Mouse (Mus musculus): ENCODE results near the gene Hoxb2. TPM values are rescaled to one million over a fixed set of nuclear protein-coding genes. Genes with fewer than 3 reads are reported as not detected.

Gene Hoxb2
- total RNA-seq, 2 experiments from 2014 or later = 16.3 to 16.7 TPM

DNA sequence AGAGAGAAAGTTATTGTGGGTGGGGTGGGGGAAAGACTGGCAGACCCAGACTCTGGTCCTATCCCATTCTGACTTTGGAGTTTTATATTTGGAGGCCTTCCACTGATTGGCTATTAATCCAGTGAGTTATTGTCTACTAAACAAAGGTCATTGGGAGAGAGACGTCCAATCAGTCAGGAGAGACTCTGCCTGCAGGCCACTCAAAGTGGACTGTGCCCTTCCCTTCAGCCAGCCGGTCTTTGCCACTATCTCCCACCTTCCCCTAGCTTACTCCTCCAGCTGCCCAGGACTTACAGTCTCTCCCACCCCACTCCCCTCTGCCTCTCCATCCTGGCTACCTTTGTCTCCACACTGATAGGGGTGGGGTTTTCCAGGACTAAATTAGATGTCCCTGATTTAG is 13.7 kb upstream of the Hoxb2 start:
- DNase-seq = peak; percentile 44

DNA sequence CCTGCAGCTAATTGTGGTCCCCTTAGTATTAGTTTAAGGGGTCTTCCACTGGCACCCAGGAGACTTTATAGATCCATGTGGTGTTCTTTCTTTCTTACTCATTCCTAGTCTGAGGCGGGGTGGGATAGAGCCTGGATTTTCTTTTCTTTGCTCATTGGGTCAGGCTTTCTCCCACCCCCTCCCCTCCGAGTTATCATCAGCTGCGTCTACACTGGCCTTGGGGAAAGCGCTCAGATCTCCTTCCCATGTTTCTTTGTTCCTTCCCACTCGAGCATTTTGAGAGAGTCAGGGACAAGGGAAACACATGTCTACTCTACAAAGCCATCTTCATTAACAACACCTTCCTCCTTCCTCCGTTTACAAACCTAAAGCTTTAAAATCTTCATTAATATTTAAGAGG is 13.3 kb upstream of the Hoxb2 start:
- peak; percentile 43 for DNase-seq

DNA sequence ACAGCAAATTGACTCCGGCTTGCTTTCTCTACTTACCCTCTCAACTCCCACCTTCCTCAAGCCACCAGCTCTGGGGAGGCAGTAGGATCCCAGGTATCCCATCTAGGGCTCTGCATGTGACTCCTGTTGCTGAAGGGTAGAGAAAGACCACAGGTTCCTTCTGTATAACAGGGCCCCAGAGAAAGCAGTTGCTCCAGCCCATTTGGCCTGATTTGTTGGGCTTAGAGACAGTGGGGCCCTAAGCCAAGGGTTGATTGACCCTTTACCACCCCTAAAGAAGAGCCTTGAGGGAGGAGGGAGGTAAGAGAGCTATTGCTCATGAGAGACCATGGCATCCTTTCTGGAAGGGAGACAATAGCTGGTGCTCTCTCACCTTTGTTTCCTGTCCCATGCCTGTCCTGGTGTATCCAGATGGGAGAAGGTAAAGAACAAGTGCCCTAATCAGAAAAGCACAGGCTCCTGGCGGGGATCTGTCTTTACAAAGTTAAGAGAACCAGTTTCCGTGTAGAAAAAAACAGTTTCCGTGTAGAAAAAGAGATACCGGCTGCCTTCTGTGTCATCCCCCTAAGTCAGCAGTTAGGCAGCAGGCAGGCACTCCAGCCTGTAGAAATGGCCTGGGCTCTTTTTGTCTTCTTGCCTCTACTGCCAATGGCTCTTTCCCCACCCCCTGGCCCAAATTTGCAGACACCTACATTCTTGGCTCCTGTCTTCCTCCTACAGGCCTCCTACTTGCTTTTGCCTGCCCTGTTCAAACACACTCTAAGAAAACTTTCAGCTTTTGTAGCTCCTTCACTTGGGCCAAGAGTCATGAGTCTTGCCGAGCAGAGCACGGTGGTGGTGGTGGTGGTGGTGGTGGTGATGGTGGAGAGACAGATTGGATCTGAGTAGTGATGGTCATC is 11.1 kb upstream of the Hoxb2 start:
- peak; percentile 22 for DNase-seq

DNA sequence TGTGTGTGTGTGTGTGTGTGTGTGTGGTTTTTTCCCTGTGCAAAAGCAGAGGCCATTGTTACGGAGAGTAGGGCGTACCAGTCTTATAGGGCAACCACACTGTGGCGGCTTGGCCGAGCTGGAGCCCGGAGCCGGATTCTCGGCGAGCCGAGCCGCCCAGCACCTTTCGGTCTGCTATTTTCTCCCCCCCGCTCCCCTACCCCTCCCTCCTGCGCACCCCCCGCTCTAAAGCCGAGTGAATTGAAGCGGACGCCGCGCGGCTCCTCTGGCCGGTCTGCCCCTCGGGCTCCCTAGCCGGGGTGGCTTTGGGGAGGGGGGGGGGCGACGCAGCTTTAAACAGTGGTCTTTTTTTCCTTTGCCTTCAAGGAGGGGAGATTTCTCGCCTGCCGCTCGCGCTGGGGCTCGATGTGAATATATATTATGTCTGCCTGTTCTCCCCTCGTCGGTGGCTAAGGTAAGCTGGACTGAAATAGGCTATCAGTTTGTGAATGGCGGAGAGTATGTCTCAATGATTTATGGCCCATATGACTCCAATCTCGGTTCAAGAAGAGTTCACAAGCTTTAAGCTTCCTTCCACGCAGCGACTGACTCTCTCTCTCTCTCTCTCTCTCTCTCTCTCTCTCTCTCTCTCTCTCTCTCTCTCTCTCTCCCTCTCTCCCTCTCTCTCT is 9.5 kb upstream of the Hoxb2 start:
- DNase-seq = peak; percentile 66

DNA sequence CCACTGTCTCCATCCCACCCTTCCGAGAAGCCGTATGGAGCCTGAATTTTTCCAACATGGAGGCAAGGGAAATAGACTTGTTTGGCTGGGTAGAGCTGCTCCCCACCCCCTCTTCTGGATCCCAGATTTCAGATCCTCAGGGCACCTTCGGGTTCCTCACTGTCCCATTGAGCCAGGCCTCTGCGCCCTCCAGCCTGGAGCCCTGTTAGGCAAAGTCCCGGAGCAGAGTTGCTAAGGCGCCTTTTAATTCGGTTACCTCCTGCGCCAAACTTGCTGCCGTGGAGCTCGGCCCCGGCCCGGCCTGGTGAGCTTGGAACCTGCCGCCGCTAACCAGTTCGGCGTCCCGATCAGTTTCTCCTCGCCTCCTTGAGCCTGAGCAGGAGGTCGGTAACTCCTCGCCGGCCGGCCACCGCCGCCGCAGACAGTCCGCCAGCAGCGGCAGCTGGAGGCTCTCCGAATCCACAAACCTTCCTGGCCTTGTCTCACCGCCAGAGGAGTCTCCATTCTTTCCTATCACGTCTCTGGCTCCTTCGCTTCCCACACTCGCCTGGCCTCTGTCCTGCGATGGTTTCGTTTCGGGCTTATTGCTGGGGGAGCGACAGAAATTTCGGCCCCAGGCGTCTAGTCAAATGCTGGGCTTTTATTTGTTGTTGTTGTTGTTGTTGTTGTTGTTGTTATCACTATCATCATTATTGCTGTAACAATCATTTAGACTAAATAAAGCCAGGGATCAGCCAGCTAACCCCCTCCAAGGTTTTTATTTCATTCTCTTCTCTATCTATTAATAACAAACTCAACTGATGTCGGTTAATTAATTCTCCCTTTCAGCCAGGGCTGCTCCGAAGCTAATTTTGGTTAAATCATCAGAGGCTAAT is 8.4 kb upstream of the Hoxb2 start:
- DNase-seq = peak; percentile 65

DNA sequence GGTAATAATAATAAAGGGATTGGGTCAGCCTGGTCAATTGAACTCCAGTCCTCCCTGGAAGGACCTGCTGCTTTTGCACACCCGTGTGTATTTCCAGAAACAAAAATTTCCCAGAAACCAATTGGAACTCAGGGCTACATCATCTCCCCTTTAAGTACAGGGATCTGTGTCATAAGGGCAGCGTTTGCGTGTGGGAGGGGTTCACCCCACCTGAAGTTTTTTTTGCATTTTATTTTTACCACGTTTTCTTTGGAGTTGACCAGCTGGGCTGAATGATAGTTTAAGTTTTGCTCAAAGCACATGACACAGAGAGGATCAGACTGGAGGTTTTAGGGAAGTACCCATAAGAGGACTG is 7.8 kb upstream of the Hoxb2 start:
- DNase-seq = peak; percentile 15

DNA sequence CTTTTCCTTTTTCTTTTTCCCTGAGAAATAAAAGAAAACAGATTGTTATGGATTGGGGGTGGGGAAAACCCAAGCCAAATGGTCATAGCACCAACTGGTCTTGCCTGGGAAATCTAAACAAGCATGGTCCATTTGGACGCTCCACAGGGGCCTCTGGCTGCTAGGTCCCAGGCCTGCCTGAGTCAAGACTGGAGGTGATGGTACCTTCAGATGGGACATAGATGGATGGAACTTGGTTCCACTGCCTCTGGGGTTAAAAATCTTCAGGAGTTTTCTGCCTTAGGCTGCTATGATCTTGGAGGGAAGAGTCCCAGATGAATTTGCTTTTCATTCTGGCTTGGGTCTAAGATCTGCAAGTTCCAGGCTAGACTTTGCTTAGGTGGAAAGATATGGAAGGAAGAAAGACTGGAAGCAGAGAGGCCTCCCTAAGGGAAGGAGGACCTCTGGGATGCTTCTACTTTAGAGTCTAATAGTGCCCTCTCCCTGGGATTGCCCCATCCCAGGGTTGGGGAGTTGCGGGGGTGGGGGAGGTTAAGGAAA is 7.0 kb upstream of the Hoxb2 start:
- peak; percentile 24 for DNase-seq

DNA sequence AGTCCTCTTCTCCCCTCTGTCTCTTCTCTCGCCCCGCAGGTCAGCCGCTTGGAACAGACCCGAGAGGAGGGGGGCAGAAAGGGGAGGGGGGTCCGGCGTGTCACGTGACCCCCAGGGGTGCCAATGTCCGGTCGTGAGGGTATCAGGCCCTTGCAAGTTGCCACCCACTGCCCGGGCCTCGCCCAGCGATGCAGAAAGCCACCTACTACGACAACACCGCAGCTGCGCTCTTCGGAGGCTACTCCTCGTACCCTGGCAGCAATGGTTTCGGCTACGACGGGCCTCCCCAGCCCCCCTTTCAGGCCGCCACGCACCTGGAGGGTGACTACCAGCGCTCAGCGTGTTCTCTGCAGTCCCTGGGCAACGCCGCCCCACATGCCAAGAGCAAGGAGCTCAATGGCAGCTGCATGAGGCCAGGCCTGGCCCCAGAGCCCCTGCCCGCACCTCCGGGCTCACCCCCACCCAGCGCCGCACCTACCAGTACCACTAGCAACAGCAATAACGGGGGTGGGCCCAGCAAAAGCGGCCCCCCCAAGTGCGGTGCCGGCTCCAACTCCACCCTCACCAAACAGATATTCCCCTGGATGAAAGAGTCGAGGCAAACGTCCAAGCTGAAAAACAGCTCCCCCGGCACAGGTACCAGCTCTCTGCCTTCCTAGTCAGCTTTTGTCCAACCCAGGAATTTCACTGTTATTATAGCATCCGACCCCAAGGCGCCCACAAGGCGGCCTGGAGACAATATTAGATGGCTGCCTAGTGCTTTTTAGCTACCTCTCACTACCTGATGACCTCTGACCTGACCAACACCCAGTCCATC is 6.1 kb upstream of the Hoxb2 start:
- peak; percentile 53 for DNase-seq

DNA sequence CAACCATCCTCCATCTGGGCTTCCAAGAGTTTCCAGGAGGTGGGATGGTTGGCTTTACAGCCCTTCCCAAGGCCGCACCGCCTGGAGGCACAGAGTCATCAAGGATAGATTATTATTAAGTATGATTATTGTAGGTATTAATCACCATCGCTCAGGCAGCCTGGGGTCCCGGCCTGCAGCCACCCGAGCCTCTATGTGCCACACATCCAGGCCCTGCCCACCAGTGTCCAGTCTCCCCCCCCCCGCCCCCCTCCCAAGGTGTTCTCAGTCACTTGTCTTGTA is 5.5 kb upstream of the Hoxb2 start:
- peak; percentile 46 for DNase-seq

DNA sequence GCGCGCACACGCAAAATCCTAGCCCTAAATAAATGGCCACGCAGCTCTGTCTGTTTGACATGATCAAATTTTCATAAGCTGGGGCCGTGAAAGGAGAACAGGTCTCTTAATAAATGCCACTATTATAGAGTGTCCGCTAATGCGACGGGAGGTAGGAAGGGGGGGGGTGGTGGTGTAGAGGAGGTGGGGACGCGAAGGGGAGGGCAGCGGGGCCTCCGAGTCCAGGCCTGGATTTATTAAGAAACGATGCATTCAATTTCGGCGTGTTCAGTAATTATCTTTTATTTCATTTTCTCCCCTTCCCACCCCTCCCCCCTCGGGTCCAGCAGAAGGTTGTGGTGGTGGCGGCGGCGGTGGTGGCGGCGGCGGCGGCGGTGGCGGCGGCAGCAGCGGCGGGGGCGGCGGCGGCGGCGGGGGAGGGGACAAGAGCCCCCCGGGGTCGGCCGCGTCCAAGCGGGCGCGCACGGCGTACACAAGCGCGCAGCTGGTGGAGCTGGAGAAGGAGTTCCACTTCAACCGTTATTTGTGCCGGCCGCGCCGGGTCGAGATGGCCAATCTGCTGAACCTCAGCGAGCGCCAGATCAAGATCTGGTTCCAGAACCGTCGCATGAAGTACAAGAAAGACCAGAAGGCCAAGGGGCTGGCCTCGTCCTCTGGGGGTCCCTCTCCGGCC is 5.0 kb upstream of the Hoxb2 start:
- DNase-seq = peak; percentile 61

DNA sequence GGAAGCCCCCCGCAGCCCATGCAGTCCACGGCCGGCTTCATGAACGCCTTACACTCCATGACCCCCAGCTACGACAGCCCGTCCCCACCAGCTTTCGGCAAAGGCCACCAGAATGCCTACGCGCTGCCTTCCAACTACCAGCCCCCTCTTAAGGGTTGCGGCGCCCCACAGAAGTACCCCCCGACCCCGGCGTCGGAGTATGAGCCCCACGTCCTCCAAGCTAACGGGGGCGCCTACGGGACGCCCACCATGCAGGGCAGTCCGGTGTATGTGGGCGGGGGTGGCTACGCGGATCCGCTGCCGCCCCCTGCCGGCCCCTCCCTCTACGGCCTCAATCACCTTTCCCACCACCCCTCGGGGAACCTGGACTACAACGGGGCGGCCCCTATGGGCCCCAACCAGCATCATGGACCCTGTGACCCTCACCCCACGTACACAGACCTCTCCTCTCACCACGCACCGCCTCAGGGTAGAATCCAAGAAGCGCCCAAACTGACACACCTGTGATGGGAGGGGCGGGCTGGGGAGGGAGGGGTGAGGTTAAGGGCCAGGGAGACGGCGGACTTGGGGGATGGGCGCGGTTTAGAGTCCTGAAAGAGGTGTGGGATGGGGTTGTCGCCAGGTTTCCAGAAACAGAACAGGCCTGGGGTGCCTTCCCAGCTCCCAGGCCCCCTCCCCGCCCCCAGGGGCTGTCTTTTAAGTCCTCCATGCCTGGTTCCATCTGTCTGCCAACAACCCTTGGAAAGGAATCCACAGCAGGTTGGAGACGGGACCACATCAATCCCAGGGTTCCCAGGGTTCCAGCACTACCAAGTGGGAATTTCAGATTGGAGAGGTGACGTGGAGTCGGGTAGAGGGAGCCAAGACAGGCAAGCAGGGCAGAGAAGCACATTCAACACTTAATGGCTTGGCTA is 4.2 kb upstream of the Hoxb2 start:
- DNase-seq = peak; percentile 49

DNA sequence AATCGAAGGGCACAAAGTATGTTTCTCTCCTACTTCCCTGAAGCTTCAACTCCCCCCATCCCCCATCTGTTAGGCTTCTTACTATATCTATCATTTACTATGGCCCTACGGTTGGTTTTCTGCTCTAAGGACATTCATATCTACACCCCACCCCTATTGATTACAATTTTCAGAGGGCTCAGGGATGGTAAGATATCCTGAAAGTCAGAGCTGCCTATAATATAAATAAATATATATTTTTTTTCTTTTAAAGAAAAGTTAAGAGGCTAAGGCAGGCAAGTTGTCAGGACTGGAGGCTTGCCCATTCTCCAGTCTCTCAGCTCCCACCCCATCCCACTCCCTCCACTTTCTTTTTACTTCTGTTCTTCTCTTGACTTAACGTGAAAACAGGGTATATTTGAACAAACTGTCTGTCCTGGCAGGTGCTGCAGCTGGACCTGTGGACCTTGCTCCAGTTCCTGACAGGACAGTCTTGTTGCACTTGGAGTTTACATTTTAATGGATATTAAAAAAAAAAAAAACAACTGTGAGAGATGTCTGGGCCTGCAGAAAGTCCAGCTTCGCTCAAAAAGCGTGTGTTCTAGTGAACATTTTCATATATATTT is 3.3 kb upstream of the Hoxb2 start:
- peak; percentile 12 for DNase-seq

DNA sequence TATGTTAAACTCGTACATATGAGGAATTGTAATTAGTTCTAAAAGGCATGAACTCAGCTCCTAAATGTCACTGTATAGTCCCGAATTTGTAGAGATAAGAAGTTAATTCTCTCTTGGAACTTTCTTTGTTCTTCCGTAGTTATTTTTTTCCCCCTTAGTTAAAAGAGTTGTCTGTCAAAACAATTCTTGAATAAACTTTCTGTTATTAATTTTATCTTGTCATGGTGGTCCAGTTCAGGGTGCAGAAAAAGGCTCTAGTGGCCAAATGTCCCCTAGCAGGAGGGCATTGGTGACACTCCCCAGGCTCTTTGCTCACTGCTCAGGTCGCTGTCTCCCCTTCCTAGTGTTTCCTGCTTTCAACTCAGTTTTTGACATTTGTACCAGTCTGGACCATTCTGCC is 2.6 kb upstream of the Hoxb2 start:
- DNase-seq = no peak

DNA sequence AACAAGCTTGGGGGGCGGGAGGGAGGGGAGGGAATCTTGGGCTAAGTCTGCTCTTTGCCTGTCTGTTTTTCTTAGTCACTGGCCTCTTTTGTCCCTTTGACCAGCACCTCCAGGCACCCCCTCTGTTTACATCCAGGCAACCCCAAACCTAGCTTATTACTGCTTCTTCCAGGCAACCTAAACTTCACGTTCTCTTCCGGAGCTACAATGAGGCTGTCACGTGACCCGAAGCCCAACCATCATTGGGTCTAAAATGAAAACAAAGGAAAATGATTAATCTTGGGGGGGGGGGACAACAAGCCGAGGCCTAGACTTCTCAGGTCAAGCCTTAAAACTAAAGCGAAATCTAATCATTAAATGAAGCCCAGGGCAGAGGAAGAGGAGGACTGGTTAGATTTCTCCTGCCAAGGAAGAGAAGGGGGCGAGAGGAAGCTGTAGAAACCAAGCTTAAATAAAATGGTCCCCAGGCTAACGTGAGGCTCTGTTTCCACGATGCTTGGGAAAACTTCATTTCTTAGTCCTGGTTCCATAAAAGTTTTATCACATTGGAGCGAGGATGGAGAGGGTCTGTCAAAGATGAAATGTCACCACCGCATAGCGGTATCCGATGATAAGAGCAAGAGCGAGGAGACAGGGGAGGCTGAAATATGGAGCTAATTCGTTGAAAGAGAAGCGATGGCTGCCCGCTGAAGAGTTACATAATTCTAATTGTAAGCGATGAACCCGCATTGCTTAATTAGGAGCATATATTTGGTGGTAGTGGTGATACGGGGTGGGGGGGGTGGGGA is 2.0 kb upstream of the Hoxb2 start:
- DNase-seq = peak; percentile 57

DNA sequence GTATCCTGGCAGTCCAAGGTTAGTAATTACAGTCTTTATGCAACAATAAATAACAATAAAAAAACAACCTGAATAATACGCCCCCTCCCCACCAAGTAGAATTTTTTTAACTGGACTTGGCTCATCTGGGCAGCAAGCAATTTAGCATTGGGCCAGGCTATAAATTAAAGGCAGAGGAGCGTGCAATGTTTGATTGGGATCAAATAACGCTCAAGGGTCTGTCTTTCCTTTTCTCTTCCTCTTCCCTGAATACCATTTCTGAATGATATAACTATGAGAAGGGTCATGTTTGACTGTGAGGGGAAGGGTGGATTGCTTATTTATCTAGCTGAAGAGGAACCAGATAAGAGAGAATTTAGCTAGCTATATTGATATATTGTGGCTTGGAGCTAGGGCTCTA is 1.3 kb upstream of the Hoxb2 start:
- no peak for DNase-seq

DNA sequence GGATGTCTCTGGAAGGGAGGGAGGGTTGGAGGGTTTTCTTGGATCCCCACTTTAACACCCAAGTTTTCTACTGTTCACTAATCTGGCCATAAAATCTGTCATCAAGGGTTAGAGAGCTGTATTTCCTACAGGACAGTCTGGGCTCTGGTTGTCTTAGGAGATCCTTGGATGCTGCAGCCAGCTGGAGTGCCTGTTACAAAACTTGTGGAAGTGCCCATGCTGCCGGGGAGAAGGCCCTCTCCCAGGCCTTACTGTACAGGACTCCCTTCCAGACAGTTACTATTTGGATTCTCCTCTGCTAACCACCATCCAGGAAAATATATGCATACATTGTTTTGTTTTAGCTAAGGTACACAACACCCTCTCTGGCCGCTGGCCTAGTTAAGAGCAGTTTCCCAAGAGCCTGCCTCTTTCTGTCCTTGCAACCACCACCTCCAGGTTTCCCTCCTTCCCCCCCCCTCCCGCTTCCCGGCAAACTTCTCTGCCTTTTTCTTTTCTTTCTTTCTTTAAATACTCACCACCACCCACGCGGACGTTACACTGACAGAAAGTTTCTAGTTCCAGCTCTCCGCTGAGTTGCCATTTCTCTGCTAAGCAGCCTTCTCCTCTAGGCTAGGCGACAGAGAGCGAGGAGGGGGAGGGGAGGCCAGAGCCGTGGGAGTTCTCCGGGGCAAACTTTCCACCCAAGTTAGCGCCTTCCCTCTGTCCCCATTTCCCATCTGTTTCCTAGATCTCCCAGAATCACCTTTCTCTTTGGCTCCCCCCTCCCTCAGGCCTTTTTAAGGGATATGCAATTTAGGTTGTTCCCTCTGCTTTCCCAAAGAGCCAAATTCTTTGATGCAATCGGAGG is 609 bp upstream of the Hoxb2 start:
- peak; percentile 69 for DNase-seq

DNA sequence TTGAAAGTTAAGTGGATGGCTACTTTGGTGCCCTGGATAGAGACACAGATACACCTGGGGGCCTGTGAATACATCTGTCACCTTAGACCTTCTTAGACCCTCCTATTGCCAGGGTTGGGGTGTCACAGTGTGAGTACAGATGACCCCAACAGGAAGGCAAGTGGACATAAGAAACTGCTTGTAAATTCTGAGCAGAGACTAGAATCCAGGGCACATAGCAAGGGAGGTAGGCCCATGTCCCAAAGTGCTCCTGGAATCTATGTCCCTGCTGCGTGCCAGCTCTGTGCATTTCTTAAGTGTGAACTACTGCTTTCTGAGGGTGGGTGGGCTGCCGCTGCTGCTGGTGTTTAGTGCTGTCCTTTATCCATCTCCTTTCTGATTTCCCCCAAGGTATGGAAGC is 466 bp downstream of the Hoxb2 start:
- DNase-seq = no peak

DNA sequence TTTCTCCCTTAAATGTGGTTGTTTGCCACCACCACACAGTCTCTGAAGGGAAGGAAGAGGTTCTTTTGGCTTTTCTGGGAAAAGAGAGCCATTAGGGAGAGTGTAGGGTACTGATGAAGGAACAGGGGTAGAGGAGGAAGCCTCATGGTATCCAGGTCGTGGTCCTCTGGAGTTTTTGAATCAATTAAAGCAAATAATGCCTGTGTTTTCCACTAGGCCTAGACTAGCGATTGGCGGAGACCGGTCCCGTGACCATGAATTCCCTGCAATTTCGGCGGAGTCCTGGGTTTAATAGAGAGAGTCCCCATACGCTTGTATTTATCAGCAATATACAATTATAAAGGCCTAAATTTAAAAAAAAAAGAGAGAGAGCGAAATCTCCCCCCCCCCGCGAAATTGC is 987 bp downstream of the Hoxb2 start:
- peak; percentile 67 for DNase-seq
